Mouse (Mus musculus): ENCODE results near the gene Fam129c. TPM values are rescaled to one million over a fixed set of nuclear protein-coding genes. Genes with fewer than 3 reads are reported as not detected.

The Fam129c gene
- total RNA-seq, 2 experiments from 2014 or later: 0.71 to 0.76 TPM

GRCm38 (mm10) chr8:71572077-71572476, 25.4 kb upstream of the Fam129c start:
- no peak for DNase-seq
- intact Hi-C loops (cut with DNase I): no loop called here

GRCm38 (mm10) chr8:71572847-71573633, 24.4 kb upstream of the Fam129c start:
- intact Hi-C loops (cut with DNase I): no loop called here
- peak in 1 of 2 experiments; percentile 42 for DNase-seq

- DNase-seq: no peak
- intact Hi-C loops (cut with DNase I): no loop called here
Measured at GRCm38 (mm10) chr8:71574426-71574825, 23.0 kb upstream of the Fam129c start.

GRCm38 (mm10) chr8:71575020-71575419, 22.4 kb upstream of the Fam129c start:
- DNase-seq: no peak
- intact Hi-C loops (cut with DNase I): no loop called here

GRCm38 (mm10) chr8:71577856-71578387, 19.5 kb upstream of the Fam129c start:
- intact Hi-C loops (cut with DNase I): no loop called here
- no peak for DNase-seq

- intact Hi-C loops (cut with DNase I): no loop called here
- DNase-seq: no peak
Measured at GRCm38 (mm10) chr8:71579009-71579408, 18.4 kb upstream of the Fam129c start.

- intact Hi-C loops (cut with DNase I): no loop called here
- DNase-seq: peak; percentile 59 to 73
Measured at GRCm38 (mm10) chr8:71579476-71579875, 18.0 kb upstream of the Fam129c start.

- intact Hi-C loops (cut with DNase I): no loop called here
- no peak for DNase-seq
Measured at GRCm38 (mm10) chr8:71580201-71580600, 17.2 kb upstream of the Fam129c start.

- peak in 1 of 2 experiments; percentile 40 for DNase-seq
- intact Hi-C loops (cut with DNase I): no loop called here
Measured at GRCm38 (mm10) chr8:71586891-71587290, 10.6 kb upstream of the Fam129c start.

GRCm38 (mm10) chr8:71588762-71589161, 8.7 kb upstream of the Fam129c start:
- DNase-seq: no peak
- intact Hi-C loops (cut with DNase I): no loop called here

- DNase-seq: no peak
- intact Hi-C loops (cut with DNase I): no loop called here
Measured at GRCm38 (mm10) chr8:71591017-71591416, 6.4 kb upstream of the Fam129c start.

GRCm38 (mm10) chr8:71591471-71592373, 5.7 kb upstream of the Fam129c start, which contains the start of gene Pgls:
Pgls (plus strand) TSS chr8:71592176.
- intact Hi-C loops (cut with DNase I): no loop called here
- peak; percentile 95 to 96 for DNase-seq

GRCm38 (mm10) chr8:71592374-71593170, 4.9 kb upstream of the Fam129c start:
- intact Hi-C loops (cut with DNase I): no loop called here
- peak in 1 of 2 experiments; percentile 65 for DNase-seq

- intact Hi-C loops (cut with DNase I): no loop called here
- no peak for DNase-seq
Measured at GRCm38 (mm10) chr8:71593556-71594323, 3.7 kb upstream of the Fam129c start.

GRCm38 (mm10) chr8:71594324-71594722, 3.1 kb upstream of the Fam129c start:
- DNase-seq: no peak
- intact Hi-C loops (cut with DNase I): no loop called here

GRCm38 (mm10) chr8:71595862-71596261, 1.6 kb upstream of the Fam129c start:
- peak; percentile 83 to 88 for DNase-seq
- intact Hi-C loops (cut with DNase I): loop anchor here (2.0 to 5.0 kb wide), 2 partner anchors 36 to 65 kb away; no protein-coding TSS in a partner anchor

GRCm38 (mm10) chr8:71596384-71596783, 1.1 kb upstream of the Fam129c start:
- intact Hi-C loops (cut with DNase I): loop anchor here (2.0 to 5.0 kb wide), 2 partner anchors 36 to 64 kb away; no protein-coding TSS in a partner anchor
- DNase-seq: no peak

- intact Hi-C loops (cut with DNase I): loop anchor here (1.0 to 5.0 kb wide), 3 partner anchors 33 to 64 kb away; no protein-coding TSS in a partner anchor
Measured at GRCm38 (mm10) chr8:71596798-71597197, 650 bp upstream of the Fam129c start.

GRCm38 (mm10) chr8:71598375-71598774, 927 bp downstream of the Fam129c start:
- DNase-seq: no peak
- intact Hi-C loops (cut with DNase I): loop anchor here (5.0 kb wide), 1 partner anchor 34 kb away; no protein-coding TSS in a partner anchor

More at GRCm38 (mm10) chr8:71596798-71597197, 650 bp upstream of the Fam129c start:
- no peak for DNase-seq

All from gastrocnemius, postnatal 36 days (tissue).